Mouse (Mus musculus) naive thymus-derived CD4-positive, alpha-beta T cell, adult 2 months (primary cell): ENCODE measurements around the gene Oas1d.
"Not testable (repeated sequence)": the region's sequence is repeated elsewhere in the genome, so short reads cannot be mapped to it uniquely, and the experiment has no call there.

Experiments
- DNase-seq: peaks from one replicate; pipeline ENCODE4 v3.0.0-alpha.2; 2011; ENCODE audit warnings: low read depth

Oas1d gene

GRCm38 (mm10) chr5:120900666-120901065 is 13.7 kb upstream of the Oas1d start:
- DNase-seq: no peak

GRCm38 (mm10) chr5:120902056-120902455 is 12.3 kb upstream of the Oas1d start:
- no peak for DNase-seq

GRCm38 (mm10) chr5:120906791-120907733 is 7.3 kb upstream of the Oas1d start, which contains the start of gene Oas1a:
Oas1a (minus strand) TSS chr5:120907521.
- peak; percentile 13 for DNase-seq

GRCm38 (mm10) chr5:120908196-120908920 is 6.0 kb upstream of the Oas1d start:
- no peak for DNase-seq

GRCm38 (mm10) chr5:120919156-120919935 is 5.0 kb downstream of the Oas1d start:
- not testable (repeated sequence) for DNase-seq

- DNase-seq: no peak
These were observed 6.0 kb downstream of the Oas1d start for GRCm38 (mm10) chr5:120920296-120920695.

- no peak for DNase-seq
These were observed 9.6 kb downstream of the Oas1d start for GRCm38 (mm10) chr5:120923969-120924368.

GRCm38 (mm10) chr5:120924520-120924919 is 10.2 kb downstream of the Oas1d start:
- not testable (repeated sequence) for DNase-seq

- DNase-seq: not testable (repeated sequence)
These were observed 12.0 kb downstream of the Oas1d start for GRCm38 (mm10) chr5:120926311-120926710.

- peak; percentile 5 for DNase-seq
These were observed 12.7 kb downstream of the Oas1d start for GRCm38 (mm10) chr5:120927036-120927435.

- DNase-seq: no peak
These were observed 19.6 kb downstream of the Oas1d start for GRCm38 (mm10) chr5:120933966-120934365.

- DNase-seq: no peak
These were observed 23.5 kb downstream of the Oas1d start for GRCm38 (mm10) chr5:120937841-120938240.

GRCm38 (mm10) chr5:120938586-120938985 is 24.2 kb downstream of the Oas1d start:
- DNase-seq: no peak

- DNase-seq: no peak
These were observed 27.7 kb downstream of the Oas1d start for GRCm38 (mm10) chr5:120942076-120942475.

GRCm38 (mm10) chr5:120952242-120952770 is 38.0 kb downstream of the Oas1d start:
- no peak for DNase-seq

- DNase-seq: peak; percentile 69
These were observed 39.6 kb downstream of the Oas1d start for GRCm38 (mm10) chr5:120953974-120954373.

GRCm38 (mm10) chr5:120961004-120961403 is 46.7 kb downstream of the Oas1d start:
- DNase-seq: no peak

- DNase-seq: no peak
These were observed 51.8 kb downstream of the Oas1d start for GRCm38 (mm10) chr5:120966156-120966555.

GRCm38 (mm10) chr5:120966894-120967293 is 52.6 kb downstream of the Oas1d start:
- DNase-seq: no peak

GRCm38 (mm10) chr5:120967355-120968133 is 53.2 kb downstream of the Oas1d start:
- DNase-seq: no peak

GRCm38 (mm10) chr5:120968134-120968532 is 53.8 kb downstream of the Oas1d start:
- no peak for DNase-seq
